Mouse (Mus musculus) stomach, embryonic 14.5 days (tissue): ENCODE data around the gene Defb22. TPM values are rescaled to one million over a fixed set of nuclear protein-coding genes. Genes with fewer than 3 reads are reported as not detected.

Experiments
- ATAC-seq: fragments of 200-750 bp; cut with Nextera tagmentation; 2 replicates; pipeline ENCODE4 v1.8.0; 2017; ENCODE audit warnings: low read depth, moderate TSS enrichment; ENCODE audit not compliant: insufficient number of reproducible peaks, insufficient read depth, low FRiP score
- H3K27ac ChIP-seq: fragments of 300-500 bp; sonication (generic); 2 replicates; pipeline ENCODE4 v1.5.1; 2014; ENCODE audit warnings: mild to moderate bottlenecking, low read length, moderate library complexity, mixed read lengths
- H3K27me3 ChIP-seq: fragments of 300-500 bp; sonication (generic); 2 replicates; pipeline ENCODE4 v1.6.1; 2014; ENCODE audit warnings: low read length, control low read depth, mixed read lengths; ENCODE audit not compliant: control insufficient read depth, insufficient read depth
- H3K36me3 ChIP-seq: fragments of 300-500 bp; sonication (generic); 2 replicates; pipeline ENCODE4 v1.6.1; 2014; ENCODE audit warnings: mild to moderate bottlenecking, control low read depth, low read length, moderate library complexity, mixed read lengths; ENCODE audit not compliant: control insufficient read depth, insufficient read depth
- H3K4me1 ChIP-seq: fragments of 300-500 bp; sonication (generic); 2 replicates; pipeline ENCODE4 v1.6.1; 2014; ENCODE audit warnings: low read length, control low read depth, mixed read lengths; ENCODE audit not compliant: control insufficient read depth, insufficient read depth
- H3K4me2 ChIP-seq: fragments of 300-500 bp; sonication (generic); replicated peaks from 2 replicates; pipeline ENCODE4 v1.6.1; 2014; ENCODE audit warnings: low read depth, low read length, control low read depth
- H3K4me3 ChIP-seq: fragments of 300-500 bp; sonication (generic); 2 replicates; pipeline ENCODE4 v1.5.1; 2014; ENCODE audit warnings: low read depth, low read length, control low read depth
- H3K9ac ChIP-seq: fragments of 300-500 bp; sonication (generic); replicated peaks from 2 replicates; pipeline ENCODE4 v1.6.1; 2014; ENCODE audit warnings: low read depth, mild to moderate bottlenecking, control low read depth, low read length, moderate library complexity, mixed read lengths
- H3K9me3 ChIP-seq: fragments of 300-500 bp; sonication (generic); 2 replicates; pipeline ENCODE4 v1.6.1; 2016; ENCODE audit warnings: low read depth, low read length, control low read depth; ENCODE audit not compliant: control insufficient read depth
- WGBS: fragments of 180-500 bp; shearing (Covaris S2); extraction: QIAGEN DNeasy Blood & Tissue Kit; methylation state at CpG from one replicate; pipeline ENCODE4 v1.1.7; 2014; 5-methylcytosine and 5-hydroxymethylcytosine counted together
- polyA plus RNA-seq: library from polyadenylated mRNA; unstranded; fragments of >200 nt; fragmentation: Nextera tagmentation; extraction: Ambion mirVana; gene quantifications from 2 replicates; pipeline ENCODE4 v1.2.1, GENCODE M21; 2014

Gene Defb22
- not detected in 2 replicates for polyA plus RNA-seq

DNA sequence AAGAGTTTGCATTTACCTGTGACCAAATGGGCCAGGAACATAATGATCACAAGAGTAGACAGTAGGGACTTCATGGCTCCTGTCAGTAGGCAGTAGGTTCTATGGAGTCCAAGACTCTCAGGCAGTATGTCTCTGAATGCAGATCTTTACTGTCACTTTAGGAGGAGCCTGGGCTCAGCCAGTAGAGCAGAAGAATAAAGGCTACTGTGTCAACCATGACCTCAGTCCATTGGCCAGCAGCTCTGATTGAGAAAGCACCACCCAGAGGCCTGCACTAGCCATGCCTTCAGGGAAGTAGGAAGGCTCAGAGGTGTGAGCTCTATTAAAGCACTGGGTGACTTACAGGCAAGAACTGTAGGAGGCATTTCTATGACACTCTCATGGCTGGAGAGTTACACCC lies at the start of gene Defb22:
TSS of gene Defb22 (minus strand) at position 101 of the 400 bp plus-strand sequence.
- no peak for ATAC-seq

DNA sequence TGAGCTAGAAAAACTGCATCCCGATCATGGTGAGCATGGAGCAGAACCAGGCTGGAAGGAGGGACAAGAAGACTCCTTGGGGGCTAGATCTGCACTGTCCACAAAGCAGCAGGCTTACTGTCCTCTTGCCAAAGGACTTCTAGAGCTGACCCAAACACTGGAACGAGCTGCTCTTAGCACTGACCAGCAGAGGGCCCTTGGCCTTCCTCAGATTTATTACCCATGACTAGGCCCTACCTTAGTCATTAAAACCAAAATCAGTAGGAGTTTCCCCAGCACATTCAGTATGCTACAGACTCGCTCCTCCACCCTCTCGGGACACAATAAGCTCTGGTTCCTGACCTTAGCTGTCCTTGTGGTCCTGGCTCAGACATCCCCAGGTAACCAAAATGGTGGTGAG lies 28.0 kb upstream of the Defb22 start, which contains the start of gene Defb28:
TSS of gene Defb28 (plus strand) at position 275 of the 400 bp plus-strand sequence.
- H3K27me3 ChIP-seq = no peaks in the 10 kb centered on the region
- H3K4me3 ChIP-seq = no peak within 1 kb of the TSS
- no peaks in the 10 kb centered on the region for H3K4me1 ChIP-seq
- no peak within 1 kb of the TSS for H3K4me2 ChIP-seq
- no peak within 1 kb of the TSS for H3K27ac ChIP-seq
- no peak within 1 kb of the TSS for H3K9ac ChIP-seq
- 76% methylated on average over 4 of the region's 4 CpGs for WGBS
- no peaks in the 10 kb centered on the region for H3K9me3 ChIP-seq
- no peaks in the 10 kb centered on the region for H3K36me3 ChIP-seq
- no peak for ATAC-seq

More for the DNA sequence above, at the start of gene Defb22:
- no peak within 1 kb of the TSS for H3K27ac ChIP-seq
- H3K9ac ChIP-seq = no peak within 1 kb of the TSS
- no peaks in the 10 kb centered on the region for H3K36me3 ChIP-seq
- H3K9me3 ChIP-seq = no peaks in the 10 kb centered on the region
- H3K4me1 ChIP-seq = no peaks in the 10 kb centered on the region
- no peak within 1 kb of the TSS for H3K4me3 ChIP-seq
- no peaks in the 10 kb centered on the region for H3K27me3 ChIP-seq
- no peak within 1 kb of the TSS for H3K4me2 ChIP-seq

DNA sequence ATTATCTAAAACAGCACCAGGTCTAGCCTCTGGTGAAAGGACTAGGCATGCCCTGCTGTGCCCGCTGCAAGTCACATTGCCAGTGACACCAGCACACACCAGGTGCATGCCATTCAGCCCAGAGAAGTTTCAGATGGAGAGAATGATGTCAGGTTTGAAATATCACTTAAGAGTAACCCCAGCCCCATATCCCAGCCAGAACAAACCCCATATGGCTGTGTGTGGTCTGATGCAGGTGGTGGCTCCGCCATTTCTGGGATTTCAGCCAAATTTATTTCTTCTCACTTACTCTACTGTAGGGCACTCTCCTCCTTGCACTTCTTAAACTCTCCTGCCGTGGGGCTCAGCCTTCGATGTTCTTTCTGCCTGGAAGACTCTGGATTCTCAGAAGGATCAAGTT lies 26.1 kb upstream of the Defb22 start:
- Histone ChIP-seq H3K27me3 (no peaks in the 10 kb centered on the region), H3K9me3 (no peaks in the 10 kb centered on the region), H3K4me2 (no peak overlapping the region), H3K27ac (no peak overlapping the region), H3K36me3 (no peaks in the 10 kb centered on the region), H3K9ac (no peak overlapping the region), H3K4me3 (no peak overlapping the region), H3K4me1 (no peaks in the 10 kb centered on the region)
- ATAC-seq = 0 out of 2 replicates have a peak, but pooled peaks have one; percentile 37
- 45% methylated on average over 4 of the region's 4 CpGs for WGBS

DNA sequence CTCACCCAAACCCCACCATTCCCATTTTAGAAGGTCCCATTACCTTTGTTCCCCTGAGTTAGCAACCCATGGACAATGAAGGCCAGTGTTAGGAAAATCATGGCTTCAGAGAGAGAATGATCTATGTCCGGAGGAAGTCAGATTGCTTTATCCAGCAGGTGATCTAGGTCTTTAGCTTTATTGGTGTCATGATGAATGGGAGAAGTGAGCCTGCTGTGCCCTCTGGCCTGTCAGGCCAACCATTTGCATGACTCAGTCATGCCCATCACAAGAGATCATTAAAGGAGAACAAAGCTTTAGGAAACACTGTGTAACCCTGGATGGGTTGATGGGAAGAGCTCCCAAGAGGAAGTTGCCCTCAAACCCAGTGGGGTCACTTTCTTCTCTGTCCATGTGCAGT lies 21.7 kb upstream of the Defb22 start, which contains the start of gene Defb26:
TSS of gene Defb26 (minus strand) at position 101 of the 400 bp plus-strand sequence.
- Histone ChIP-seq H3K4me2 (no peak within 1 kb of the TSS), H3K36me3 (no peaks in the 10 kb centered on the region), H3K4me3 (no peak within 1 kb of the TSS), H3K4me1 (no peaks in the 10 kb centered on the region), H3K9me3 (no peaks in the 10 kb centered on the region), H3K27me3 (no peaks in the 10 kb centered on the region), H3K9ac (no peak within 1 kb of the TSS), H3K27ac (no peak within 1 kb of the TSS)
- no peak for ATAC-seq
- WGBS = 92% methylated on average over 1 of the region's 1 CpGs

DNA sequence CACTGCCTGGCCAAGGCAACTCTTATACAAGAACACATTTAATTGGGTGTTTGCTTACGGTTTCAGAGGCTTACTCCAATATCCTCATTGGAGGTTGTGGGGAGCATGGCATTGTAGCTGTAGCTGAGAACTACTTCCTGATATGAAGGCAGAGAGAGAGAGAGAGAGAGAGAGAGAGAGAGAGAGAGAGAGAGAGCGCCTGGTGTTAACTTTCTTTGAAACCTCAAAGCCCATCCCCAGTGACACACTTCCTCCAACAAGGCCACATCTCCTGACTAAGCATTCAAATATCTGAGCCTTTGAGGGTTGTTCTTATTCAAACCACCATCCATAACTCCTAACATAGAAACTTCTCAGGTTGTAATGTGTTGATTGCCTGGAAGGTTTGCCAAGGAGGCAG lies 14.0 kb upstream of the Defb22 start:
- Histone ChIP-seq H3K36me3 (no peaks in the 10 kb centered on the region), H3K27me3 (no peaks in the 10 kb centered on the region), H3K9ac (no peak overlapping the region), H3K4me1 (no peaks in the 10 kb centered on the region), H3K9me3 (no peaks in the 10 kb centered on the region), H3K4me3 (no peak overlapping the region), H3K27ac (no peak overlapping the region), H3K4me2 (no peak overlapping the region)
- no peak for ATAC-seq
- 71% methylated on average over 2 of the region's 2 CpGs for WGBS

DNA sequence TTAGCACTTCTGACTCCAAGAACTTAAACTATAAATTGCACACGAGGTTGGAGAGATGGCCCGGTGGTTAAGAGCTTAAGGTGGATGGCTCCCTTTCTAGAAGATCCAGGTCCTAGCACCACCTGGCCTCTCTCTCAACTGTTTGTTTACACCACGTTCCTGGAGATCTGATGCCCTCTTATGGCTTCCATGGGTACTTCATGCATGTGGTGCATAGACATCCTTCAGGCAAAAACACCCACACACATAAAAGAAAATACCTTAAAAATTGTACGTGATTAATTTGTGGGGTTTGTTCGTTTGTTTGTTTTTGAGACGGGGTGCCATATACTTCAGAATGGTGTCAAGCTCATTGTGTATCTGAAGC lies 10.9 kb upstream of the Defb22 start:
- no peak for ATAC-seq
- WGBS = 77% methylated on average over 6 of the region's 6 CpGs
- Histone ChIP-seq H3K9ac (no peak overlapping the region), H3K4me3 (no peak overlapping the region), H3K36me3 (no peaks in the 10 kb centered on the region), H3K4me2 (no peak overlapping the region), H3K4me1 (no peaks in the 10 kb centered on the region), H3K27me3 (no peaks in the 10 kb centered on the region), H3K9me3 (no peaks in the 10 kb centered on the region), H3K27ac (no peak overlapping the region)

DNA sequence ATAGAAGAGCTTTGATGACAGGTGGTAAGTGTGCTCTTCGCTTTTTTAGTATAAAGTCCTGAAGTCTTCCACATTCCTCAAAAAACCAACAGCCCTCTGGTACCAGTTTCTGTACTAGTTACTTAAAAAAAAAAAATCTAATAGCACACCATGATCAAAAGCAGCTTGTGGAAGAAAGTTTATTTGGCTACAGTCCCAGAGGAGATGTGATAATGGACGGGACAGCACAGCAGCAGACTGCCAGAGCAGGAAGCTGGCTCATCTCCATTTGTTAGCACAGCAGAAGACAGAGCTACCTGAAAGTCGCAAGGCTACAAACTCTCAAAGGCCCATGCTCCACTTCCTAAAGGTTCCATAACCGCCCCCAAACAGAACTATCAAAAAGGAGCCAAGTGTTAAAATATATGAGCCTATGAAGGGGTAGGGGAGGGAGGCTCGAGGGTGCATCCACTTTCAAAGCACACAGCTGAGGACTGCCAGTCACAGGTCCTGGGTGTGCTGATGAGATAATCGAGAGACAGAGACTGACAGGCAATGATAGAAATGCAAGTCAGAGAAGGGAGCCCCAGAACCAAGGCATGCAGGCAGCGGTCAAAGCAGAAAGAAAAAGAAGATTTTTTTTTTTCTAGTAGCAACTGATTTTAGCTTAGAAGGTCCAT lies 10.4 kb upstream of the Defb22 start:
- no peak overlapping the region for H3K4me2 ChIP-seq
- no peaks in the 10 kb centered on the region for H3K36me3 ChIP-seq
- no peak overlapping the region for H3K4me3 ChIP-seq
- H3K27ac ChIP-seq = no peak overlapping the region
- ATAC-seq = no peak
- H3K4me1 ChIP-seq = no peaks in the 10 kb centered on the region
- no peak overlapping the region for H3K9ac ChIP-seq
- no peaks in the 10 kb centered on the region for H3K27me3 ChIP-seq
- H3K9me3 ChIP-seq = no peaks in the 10 kb centered on the region
- WGBS = 70% methylated on average over 7 of the region's 7 CpGs

DNA sequence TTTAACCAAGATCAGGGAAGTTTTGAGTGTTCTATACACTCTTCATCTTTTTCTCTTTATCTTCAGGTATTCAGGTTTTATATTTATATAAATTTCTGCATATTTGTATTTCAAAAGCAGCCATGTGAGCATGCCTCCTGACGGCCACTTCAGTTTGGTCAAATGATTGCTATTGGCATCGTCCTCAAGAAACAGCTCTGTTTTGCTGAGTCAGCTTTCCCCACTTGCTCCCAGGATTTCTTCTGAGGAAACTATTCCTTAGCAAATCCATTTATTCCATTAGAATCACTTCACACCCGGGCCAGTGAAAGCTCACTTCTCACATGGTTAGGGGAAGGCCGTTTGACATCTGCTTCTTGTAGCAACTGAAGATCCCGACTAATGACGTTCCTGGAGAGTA lies 8.1 kb upstream of the Defb22 start:
- Histone ChIP-seq H3K9ac (no peak overlapping the region), H3K4me3 (no peak overlapping the region), H3K36me3 (no peaks in the 10 kb centered on the region), H3K27ac (no peak overlapping the region), H3K4me1 (no peaks in the 10 kb centered on the region), H3K4me2 (no peak overlapping the region), H3K27me3 (no peaks in the 10 kb centered on the region), H3K9me3 (no peaks in the 10 kb centered on the region)
- 65% methylated on average over 6 of the region's 6 CpGs for WGBS
- ATAC-seq = no peak

DNA sequence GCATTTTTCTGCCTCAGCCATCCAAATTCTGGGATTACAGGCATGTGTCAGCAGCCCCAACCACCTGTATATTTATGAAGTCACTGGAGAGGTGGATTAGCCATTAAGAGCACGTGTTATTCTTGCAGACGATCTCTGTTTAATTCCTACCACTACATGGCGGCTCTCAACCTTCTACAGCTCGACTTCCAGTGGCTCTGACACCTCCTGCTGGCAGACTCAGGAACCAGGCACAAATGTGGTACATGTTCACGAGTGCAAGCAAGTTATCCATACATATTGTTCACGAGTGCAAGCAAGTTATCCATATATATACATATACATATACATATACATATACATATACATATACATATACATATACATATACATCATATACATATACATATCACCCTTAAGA lies 3.2 kb upstream of the Defb22 start:
- Histone ChIP-seq H3K27me3 (no peaks in the 10 kb centered on the region), H3K4me2 (no peak overlapping the region), H3K4me3 (no peak overlapping the region), H3K4me1 (no peaks in the 10 kb centered on the region), H3K27ac (no peak overlapping the region), H3K9me3 (no peaks in the 10 kb centered on the region), H3K9ac (no peak overlapping the region), H3K36me3 (no peaks in the 10 kb centered on the region)
- WGBS = 69% methylated on average over 6 of the region's 6 CpGs
- ATAC-seq = no peak
